Mouse (Mus musculus) urinary bladder, postnatal 36 days (tissue): ENCODE results near the gene Efs.

Experiments
- DNase-seq, 2 experiments: peaks; one replicate each; pipeline ENCODE4 v3.0.0; 2022; ENCODE audit warnings: low spot score in 2 of 2, mixed read lengths in 1 of 2

Efs gene

GRCm38 (mm10) chr14:54924641-54925348 is 1.1 kb downstream of the Efs start:
- DNase-seq: peak; percentile 72 to 79

GRCm38 (mm10) chr14:54920076-54920685 is 5.7 kb downstream of the Efs start:
- no peak for DNase-seq

- DNase-seq: no peak
These were observed 12.6 kb downstream of the Efs start for GRCm38 (mm10) chr14:54913343-54913742.

GRCm38 (mm10) chr14:54912886-54913285 is 13.0 kb downstream of the Efs start, which contains the start of gene Slc22a17:
Slc22a17 (minus strand) TSS chr14:54913132.
- peak; percentile 62 to 70 for DNase-seq

- no peak for DNase-seq
These were observed 13.6 kb downstream of the Efs start for GRCm38 (mm10) chr14:54912109-54912850.

GRCm38 (mm10) chr14:54908682-54909081 is 17.2 kb downstream of the Efs start:
- DNase-seq: no peak

- no peak for DNase-seq
These were observed 22.3 kb downstream of the Efs start for GRCm38 (mm10) chr14:54903641-54904040.

- DNase-seq: peak; percentile 58 to 60
These were observed 25.5 kb downstream of the Efs start for GRCm38 (mm10) chr14:54900383-54900782.

- no peak for DNase-seq
These were observed 28.5 kb downstream of the Efs start for GRCm38 (mm10) chr14:54897445-54897844.

GRCm38 (mm10) chr14:54894296-54895151 is 31.4 kb downstream of the Efs start:
- DNase-seq: peak in 1 of 2 experiments; percentile 62

GRCm38 (mm10) chr14:54893651-54894181 is 32.2 kb downstream of the Efs start:
- DNase-seq: peak; percentile 98

GRCm38 (mm10) chr14:54892200-54892599 is 33.7 kb downstream of the Efs start, which contains the start of gene Pabpn1:
Pabpn1 (plus strand) TSS chr14:54892500.
- no peak for DNase-seq

- no peak for DNase-seq
These were observed 40.6 kb downstream of the Efs start for GRCm38 (mm10) chr14:54885309-54885708.

- no peak for DNase-seq
These were observed 41.8 kb downstream of the Efs start for GRCm38 (mm10) chr14:54884022-54884712.

- peak; percentile 74 to 85 for DNase-seq
These were observed 42.5 kb downstream of the Efs start, which contains the start of the genes Bcl2l2 and Gm20521 for GRCm38 (mm10) chr14:54883154-54884021. Bcl2l2 (plus strand) TSS chr14:54883377. Gm20521 (plus strand) TSS chr14:54883441.

GRCm38 (mm10) chr14:54877048-54877715 is 48.7 kb downstream of the Efs start, which contains the start of gene Ppp1r3e:
Ppp1r3e (minus strand) TSS chr14:54877550.
- DNase-seq: peak; percentile 69 to 73

- DNase-seq: peak; percentile 84 to 89
These were observed 49.3 kb downstream of the Efs start for GRCm38 (mm10) chr14:54876539-54877047.

- DNase-seq: no peak
These were observed 49.9 kb downstream of the Efs start for GRCm38 (mm10) chr14:54875844-54876538.
